Mouse (Mus musculus): ENCODE measurements at regions not wholly inside any gene's neighbourhood (a gene's known extent, or its start where the extent isn't known, plus 50 kb on each side); places are given as distances from the start of the nearest gene placed in this dataset.

GRCm38 (mm10) chr3:147976069-147976468 is 1014.3 kb downstream of the Adgrl2 start:
- no peak for DNase-seq (ENCODE audit: low read depth, low spot score)

- no peak for DNase-seq (ENCODE audit: low read depth, low spot score)
These were observed 1014.9 kb downstream of the Adgrl2 start for GRCm38 (mm10) chr3:147975500-147975899.

GRCm38 (mm10) chr3:147974515-147974914 is 1015.8 kb downstream of the Adgrl2 start:
- DNase-seq (ENCODE audit: low read depth, low spot score), result no peak

GRCm38 (mm10) chr3:147968271-147968670 is 1022.1 kb downstream of the Adgrl2 start:
- no peak for DNase-seq (ENCODE audit: low read depth, low spot score)

- DNase-seq (ENCODE audit: low read depth, low spot score), result no peak
These were observed 1022.5 kb downstream of the Adgrl2 start for GRCm38 (mm10) chr3:147967866-147968265.

- no peak for DNase-seq (ENCODE audit: low read depth, low spot score)
These were observed 1023.1 kb downstream of the Adgrl2 start for GRCm38 (mm10) chr3:147967261-147967660.

- no peak for DNase-seq (ENCODE audit: low read depth, low spot score)
These were observed 1023.5 kb downstream of the Adgrl2 start for GRCm38 (mm10) chr3:147966827-147967226.

- no peak for DNase-seq (ENCODE audit: low read depth, low spot score)
These were observed 1024.0 kb downstream of the Adgrl2 start for GRCm38 (mm10) chr3:147966379-147966778.

GRCm38 (mm10) chr3:147963698-147964476 is 1026.5 kb downstream of the Adgrl2 start:
- no peak for DNase-seq (ENCODE audit: low read depth, low spot score)

GRCm38 (mm10) chr3:147948041-147948592 is 1042.2 kb downstream of the Adgrl2 start:
- no peak for DNase-seq (ENCODE audit: low read depth, low spot score)

GRCm38 (mm10) chr3:147943314-147943713 is 1047.0 kb downstream of the Adgrl2 start:
- DNase-seq (ENCODE audit: low read depth, low spot score), result no peak

- DNase-seq (ENCODE audit: low read depth, low spot score), result no peak
These were observed 1059.5 kb downstream of the Adgrl2 start for GRCm38 (mm10) chr3:147930811-147931251.

GRCm38 (mm10) chr3:147920181-147920580 is 1068.0 kb downstream of the Ttll7 start:
- no peak for DNase-seq (ENCODE audit: low read depth, low spot score)

GRCm38 (mm10) chr3:147919701-147920100 is 1067.5 kb downstream of the Ttll7 start:
- DNase-seq (ENCODE audit: low read depth, low spot score), result no peak

- DNase-seq (ENCODE audit: low read depth, low spot score), result no peak
These were observed 1067.0 kb downstream of the Ttll7 start for GRCm38 (mm10) chr3:147919146-147919545.

GRCm38 (mm10) chr3:147896751-147897150 is 1044.6 kb downstream of the Ttll7 start:
- no peak for DNase-seq (ENCODE audit: low read depth, low spot score)

GRCm38 (mm10) chr3:147891682-147892081 is 1039.5 kb downstream of the Ttll7 start:
- no peak for DNase-seq (ENCODE audit: low read depth, low spot score)

- no peak for DNase-seq (ENCODE audit: low read depth, low spot score)
These were observed 1034.2 kb downstream of the Ttll7 start for GRCm38 (mm10) chr3:147886261-147886893.

GRCm38 (mm10) chr3:147882936-147883645 is 1030.9 kb downstream of the Ttll7 start:
- no peak for DNase-seq (ENCODE audit: low read depth, low spot score)

- DNase-seq (ENCODE audit: low read depth, low spot score), result no peak
These were observed 1026.5 kb downstream of the Ttll7 start for GRCm38 (mm10) chr3:147878690-147879089.

- DNase-seq (ENCODE audit: low read depth, low spot score), result no peak
These were observed 1016.1 kb downstream of the Ttll7 start for GRCm38 (mm10) chr3:147868281-147868680.

- no peak for DNase-seq (ENCODE audit: low read depth, low spot score)
These were observed 1001.2 kb downstream of the Ttll7 start for GRCm38 (mm10) chr3:147853346-147853745.
